Mouse (Mus musculus) lung, embryonic 14.5 days (tissue): ENCODE data around the gene Ggt6. TPM values are rescaled to one million over a fixed set of nuclear protein-coding genes. Genes with fewer than 3 reads are reported as not detected.

Experiments used
- ATAC-seq: fragments of 200-750 bp; cut with Nextera tagmentation; 2 replicates; pipeline ENCODE4 v1.8.0; 2017; ENCODE audit warnings: mild to moderate bottlenecking, moderate TSS enrichment, moderate library complexity; ENCODE audit not compliant: insufficient read depth
- DNase-seq: peaks from one replicate; pipeline ENCODE4 v3.0.0-alpha.2; 2015
- H3K27ac ChIP-seq: fragments of 300-500 bp; sonication (generic); 2 replicates; pipeline ENCODE4 v1.5.1; 2014; ENCODE audit warnings: low read depth, mild to moderate bottlenecking, moderate library complexity
- H3K27me3 ChIP-seq: fragments of 300-500 bp; sonication (generic); 2 replicates; pipeline ENCODE4 v1.6.1; 2014; ENCODE audit warnings: low read length, control low read depth; ENCODE audit not compliant: insufficient read depth
- H3K36me3 ChIP-seq: fragments of 300-500 bp; sonication (generic); 2 replicates; pipeline ENCODE4 v1.6.1; 2014; ENCODE audit warnings: control low read depth; ENCODE audit not compliant: insufficient read depth
- H3K4me1 ChIP-seq: fragments of 300-500 bp; sonication (generic); 2 replicates; pipeline ENCODE4 v1.6.1; 2014; ENCODE audit warnings: antibody characterized with exemption, control low read depth; ENCODE audit not compliant: insufficient read depth
- H3K4me2 ChIP-seq: fragments of 300-500 bp; sonication (generic); 2 replicates; pipeline ENCODE4 v1.6.1; 2014; ENCODE audit warnings: mild to moderate bottlenecking
- H3K4me3 ChIP-seq: fragments of 300-500 bp; sonication (generic); 2 replicates; pipeline ENCODE4 v1.5.1; 2014; ENCODE audit warnings: low read depth, low read length
- H3K9ac ChIP-seq: fragments of 300-500 bp; sonication (generic); 2 replicates; pipeline ENCODE4 v1.6.1; 2014
- H3K9me3 ChIP-seq: fragments of 300-500 bp; sonication (generic); 2 replicates; pipeline ENCODE4 v1.6.1; 2016; ENCODE audit warnings: low read depth, low read length, control low read depth
- CTCF ChIP-seq: IDR thresholded peaks from 2 replicates; pipeline ENCODE4 v1.5.1; 2016; ENCODE audit warnings: antibody characterized with exemption, low read depth
- WGBS: fragments of 180-500 bp; shearing (Covaris S2); extraction: QIAGEN DNeasy Blood & Tissue Kit; methylation state at CpG from one replicate; pipeline ENCODE4 v1.1.7; 2014; 5-methylcytosine and 5-hydroxymethylcytosine counted together
- polyA plus RNA-seq: library from polyadenylated mRNA; unstranded; fragments of >200 nt; fragmentation: Nextera tagmentation; extraction: Ambion mirVana; gene quantifications from 2 replicates; pipeline ENCODE4 v1.2.1, GENCODE M21; 2014

The Ggt6 gene
- polyA plus RNA-seq, 1 experiment from 2014 or later, result not detected

- no peak for TF ChIP-seq CTCF
- ATAC-seq (no peak), DNase-seq (peak; percentile 30)
- Histone ChIP-seq H3K27ac (peak overlapping the region; percentile 88), H3K9ac (no peak overlapping the region), H3K4me2 (peak overlapping the region; percentile 23; the same call in 1 of the 2 replicates), H3K36me3 (no peaks in the 10 kb centered on the region), H3K27me3 (no peaks in the 10 kb centered on the region), H3K9me3 (no peaks in the 10 kb centered on the region), H3K4me3 (no peak overlapping the region), H3K4me1 (peaks cover 39% of the 10 kb centered on the region)
- 37% methylated on average over 11 of the region's 11 CpGs for WGBS
These were observed 30.8 kb downstream of the Ggt6 start for GRCm38 (mm10) chr11:72465978-72466693.

DNA sequence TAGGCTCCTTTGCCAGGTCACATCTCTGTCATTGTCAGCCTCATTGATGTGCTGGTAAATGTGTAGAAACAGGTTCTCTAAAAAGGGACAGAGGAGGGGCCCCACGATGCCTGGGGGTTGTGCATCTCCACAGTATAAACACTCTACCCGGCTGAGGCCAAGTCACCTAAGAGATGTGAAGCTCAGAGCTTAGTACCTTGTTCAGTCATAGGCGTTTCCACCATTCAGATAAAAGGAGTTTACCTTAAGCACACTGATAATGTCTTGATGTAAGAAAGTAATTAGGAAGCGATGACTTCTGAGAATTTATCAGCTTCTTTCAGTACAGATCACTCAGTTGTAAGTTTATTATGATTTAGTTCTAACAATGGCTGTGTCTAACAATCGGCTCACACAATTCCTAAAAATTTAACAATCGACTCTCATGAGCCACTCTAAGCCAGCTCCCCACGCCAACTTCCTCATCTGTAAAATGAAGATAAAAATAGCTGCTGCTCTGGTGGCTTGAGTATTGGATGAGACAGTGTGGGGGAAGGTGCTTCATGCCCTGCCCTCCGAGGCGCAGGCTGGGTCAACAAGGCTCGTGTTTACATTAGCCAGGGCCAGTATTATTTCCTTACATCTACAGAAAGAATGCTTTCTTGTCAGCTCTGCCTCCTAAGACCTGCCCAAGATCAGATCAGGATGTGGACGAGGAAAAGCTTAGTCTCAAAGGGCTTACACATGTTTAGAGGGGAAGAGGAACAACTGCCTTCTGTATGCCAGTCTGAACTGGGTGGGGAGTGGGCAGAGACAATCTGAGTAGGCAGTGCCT is 31.6 kb downstream of the Ggt6 start:
- ATAC-seq (peak; percentile 54), DNase-seq (peak; percentile 71)
- no peak overlapping the region for H3K9ac ChIP-seq
- no peak for TF ChIP-seq CTCF
- 6% methylated on average over 11 of the region's 11 CpGs for WGBS
- H3K4me3 ChIP-seq, result no peak overlapping the region
- no peaks in the 10 kb centered on the region for H3K27me3 ChIP-seq
- peak overlapping the region; percentile 23; the same call in 1 of the 2 replicates for H3K4me2 ChIP-seq
- peak overlapping the region; percentile 88 for H3K27ac ChIP-seq
- no peaks in the 10 kb centered on the region for H3K36me3 ChIP-seq
- no peaks in the 10 kb centered on the region for H3K9me3 ChIP-seq
- peaks cover 43% of the 10 kb centered on the region for H3K4me1 ChIP-seq

DNA sequence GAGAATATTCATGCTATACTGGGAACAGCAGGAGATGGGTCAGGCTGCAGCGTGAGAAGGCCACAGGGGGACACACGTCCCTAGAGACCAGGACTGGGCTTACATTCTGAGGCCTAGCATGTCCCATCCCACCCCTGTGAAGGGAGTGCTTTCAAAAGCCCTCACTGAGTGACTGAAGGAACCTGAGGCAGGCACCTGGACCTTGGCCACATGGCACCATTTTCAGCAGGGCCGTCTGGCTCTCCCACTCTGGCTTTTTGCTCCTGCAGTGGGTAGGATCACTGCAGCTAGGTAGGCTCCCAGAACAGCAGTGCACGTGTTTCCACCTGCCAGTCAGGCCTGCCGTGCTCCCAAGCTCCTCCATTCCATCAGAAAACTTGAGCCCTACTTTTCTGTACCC is 33.2 kb downstream of the Ggt6 start:
- Histone ChIP-seq H3K27ac (peak overlapping the region; percentile 88), H3K4me2 (no peak overlapping the region), H3K9ac (no peak overlapping the region), H3K4me3 (no peak overlapping the region), H3K4me1 (peaks cover 55% of the 10 kb centered on the region), H3K36me3 (no peaks in the 10 kb centered on the region), H3K9me3 (no peaks in the 10 kb centered on the region), H3K27me3 (no peaks in the 10 kb centered on the region)
- TF ChIP-seq CTCF, result no peak
- ATAC-seq (no peak), DNase-seq (no peak)
- 65% methylated on average over 5 of the region's 5 CpGs for WGBS

- Histone ChIP-seq H3K36me3 (no peaks in the 10 kb centered on the region), H3K4me2 (no peak overlapping the region), H3K9ac (no peak overlapping the region), H3K4me1 (peaks cover 55% of the 10 kb centered on the region), H3K4me3 (no peak overlapping the region), H3K9me3 (no peaks in the 10 kb centered on the region), H3K27me3 (no peaks in the 10 kb centered on the region), H3K27ac (peak overlapping the region; percentile 88)
- peak; percentile 73; the same call in 1 of the 2 replicates for ATAC-seq
- TF ChIP-seq CTCF, result no peak
- WGBS, result 11% methylated on average over 5 of the region's 5 CpGs
- peak; percentile 88 for DNase-seq
These were observed 33.9 kb downstream of the Ggt6 start for GRCm38 (mm10) chr11:72469217-72469616.

- Histone ChIP-seq H3K27ac (peak overlapping the region; percentile 74), H3K9me3 (no peaks in the 10 kb centered on the region), H3K36me3 (no peaks in the 10 kb centered on the region), H3K4me3 (no peak overlapping the region), H3K9ac (no peak overlapping the region), H3K4me1 (peaks cover 55% of the 10 kb centered on the region), H3K27me3 (no peaks in the 10 kb centered on the region), H3K4me2 (no peak overlapping the region)
- DNase-seq (no peak), ATAC-seq (no peak)
- TF ChIP-seq CTCF, result no peak
- WGBS, result 54% methylated on average over 4 of the region's 4 CpGs
These were observed 34.7 kb downstream of the Ggt6 start for GRCm38 (mm10) chr11:72470004-72470403.

- DNase-seq, result no peak
- 72% methylated on average over 6 of the region's 6 CpGs for WGBS
- H3K4me3 ChIP-seq, result no peak overlapping the region
- peak overlapping the region; percentile 89 for H3K27ac ChIP-seq
- no peak overlapping the region for H3K4me2 ChIP-seq
- H3K27me3 ChIP-seq, result no peaks in the 10 kb centered on the region
- TF ChIP-seq CTCF, result no peak
- H3K4me1 ChIP-seq, result peaks cover 46% of the 10 kb centered on the region
- no peak for ATAC-seq
- H3K9ac ChIP-seq, result no peak overlapping the region
- no peaks in the 10 kb centered on the region for H3K36me3 ChIP-seq
- H3K9me3 ChIP-seq, result no peaks in the 10 kb centered on the region
These were observed 36.1 kb downstream of the Ggt6 start for GRCm38 (mm10) chr11:72471381-72471780.

DNA sequence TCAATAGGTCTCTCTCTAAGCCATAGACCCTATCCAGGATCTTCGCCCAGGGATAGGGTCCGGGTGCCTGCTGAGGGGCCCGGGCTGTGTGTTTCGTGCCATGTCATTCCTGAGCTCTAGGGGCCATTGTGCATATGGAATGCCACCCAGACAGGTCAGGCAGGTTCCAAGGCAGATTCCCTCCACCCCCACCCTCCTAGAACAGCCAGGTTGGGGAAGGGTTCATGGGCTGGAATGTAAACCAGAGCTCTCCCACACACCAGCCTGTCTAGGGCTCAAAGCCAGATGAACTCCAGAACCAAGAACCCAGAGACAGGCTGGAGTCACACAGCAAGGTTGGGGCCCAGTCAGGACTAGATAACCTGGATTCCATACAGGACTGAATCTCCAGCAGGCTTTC is 38.2 kb downstream of the Ggt6 start:
- Histone ChIP-seq H3K4me3 (no peak overlapping the region), H3K9me3 (no peaks in the 10 kb centered on the region), H3K4me1 (peaks cover 38% of the 10 kb centered on the region), H3K27ac (peak overlapping the region; percentile 61), H3K4me2 (no peak overlapping the region), H3K9ac (no peak overlapping the region), H3K27me3 (no peaks in the 10 kb centered on the region), H3K36me3 (no peaks in the 10 kb centered on the region)
- ATAC-seq, result peak; percentile 57
- peak; percentile 63 for DNase-seq
- 62% methylated on average over 4 of the region's 4 CpGs for WGBS
- no peak for TF ChIP-seq CTCF
